25 mouse cellular contexts compared by ENCODE assay signal in genomic region chr11:78074666-78075065, GRCm38 (mm10). TPM values are rescaled to one million over a fixed set of nuclear protein-coding genes. Genes with fewer than 3 reads are reported as not detected.
DNase-seq lines count a peak whose midpoint lies in the region; ATAC-seq and TF ChIP-seq lines count a peak whose summit lies in the region.
"Had no signal": no experiment of that assay in that cellular context is flagged by ENCODE, and none has a peak within 500 bp of the region (broad histone marks: within the 10 kb centered on the region; RNA-seq: fewer than 3 reads in every experiment).

No protein-coding gene starts in this region.

- peak overlapping the region; percentile 95 for H3K4me2 ChIP-seq in liver, embryonic 14.5 days (ENCODE audit: low read depth)
- H3K4me2 ChIP-seq in lung, postnatal 0 days (replicated peaks; ENCODE audit: low read depth, low read length) = no peak overlapping the region
- H3K4me2 ChIP-seq: intestine, embryonic 15.5 days; lung, embryonic 14.5 days; midbrain, embryonic 11.5 days; neural tube, embryonic 13.5 days; stomach, embryonic 15.5 days had no signal

- ATAC-seq in G1E (ENCODE audit: extremely low read depth, insufficient number of reproducible peaks, low FRiP score, poor library complexity, severe bottlenecking) = no peak
- peak; percentile 2 for ATAC-seq in erythroid progenitor cell, adult 5-6 weeks (replicated peaks; ENCODE audit: low FRiP score, poor library complexity, severe bottlenecking)
- ATAC-seq in liver, embryonic 14.5 days (ENCODE audit: insufficient read depth) = no peak
- no peak for ATAC-seq in lung, postnatal 0 days
- ATAC-seq: forebrain, embryonic 14.5 days; hindbrain, postnatal 0 days; Patski had no signal

- H3K4me1 ChIP-seq in heart, embryonic 10.5 days = peaks cover 25% of the 10 kb centered on the region
- peaks cover 74% of the 10 kb centered on the region for H3K4me1 ChIP-seq in G1E (ENCODE audit: insufficient read depth, low read depth, low read length)
- H3K4me1 ChIP-seq in liver, embryonic 14.5 days (replicated peaks; ENCODE audit: control insufficient read depth in 2 of 2, insufficient read depth in 2 of 2, low read length in 1 of 2) = peaks cover 24 to 38% of the 10 kb centered on the region in 2 experiments
- H3K4me1 ChIP-seq in lung, postnatal 0 days (ENCODE audit: insufficient read depth, low read depth, low read length) = peaks cover 3% of the 10 kb centered on the region; the same call in 1 of the 2 replicates
- H3K4me1 ChIP-seq: stomach, embryonic 15.5 days had no signal

- no peak for TF ChIP-seq CTCF in G1E (IDR thresholded peaks at IDR 0.05; ENCODE audit: low read depth, low read length)
- TF ChIP-seq CTCF in liver, embryonic 14.5 days (IDR thresholded peaks at IDR 0.05; ENCODE audit: low read depth) = no peak
- no peak for TF ChIP-seq CTCF in lung, postnatal 0 days (IDR thresholded peaks at IDR 0.05)

- intact Hi-C loops in heart, postnatal 36 days (cut with DNase I) = no loop called here

- 0 out of 2 replicates have a peak overlapping the region, but pooled peaks have one; percentile 1 for H3K4me3 ChIP-seq in heart, embryonic 10.5 days
- H3K4me3 ChIP-seq in G1E (ENCODE audit: low read depth, low read length) = peak overlapping the region; percentile 72; the same call in 1 of the 2 replicates
- peak overlapping the region; percentile 69 to 80 for H3K4me3 ChIP-seq in liver, embryonic 14.5 days (ENCODE audit: insufficient read depth in 1 of 2, low read depth in 2 of 2, low read length in 2 of 2)
- no peak overlapping the region for H3K4me3 ChIP-seq in lung, postnatal 0 days (ENCODE audit: low read depth, low read length)
- H3K4me3 ChIP-seq: hindbrain, embryonic 10.5 days; intestine, embryonic 15.5 days; layer of hippocampus, adult 2 months; neural tube, embryonic 13.5 days; stomach, embryonic 15.5 days had no signal

- no peak for DNase-seq in heart, embryonic 10.5 days (ENCODE audit: low spot score)
- no peak for DNase-seq in heart, postnatal 36 days
- no peak for DNase-seq in G1E (ENCODE audit: low spot score)
- no peak for DNase-seq in liver, embryonic 14.5 days (ENCODE audit: low read depth in 3 of 3, low spot score in 3 of 3)
- no peak for DNase-seq in right cerebral cortex, postnatal 36 days (ENCODE audit: low spot score in 2 of 2)
- no peak for DNase-seq in lung, postnatal 0 days (ENCODE audit: low spot score)
- no peak for DNase-seq in cerebellum, postnatal 36 days
- DNase-seq: adrenal gland, postnatal 10 days; cerebellum, adult 11-12 months; cerebellum, adult 9-11 months; gastrocnemius, postnatal 14 days; kidney, adult 2 months; kidney, postnatal 36 days; left cerebral cortex, postnatal 4 days; lung, embryonic 14.5 days had no signal

- 80% methylated on average over 4 of the region's 4 CpGs for WGBS in heart, embryonic 10.5 days
- WGBS in liver, embryonic 14.5 days (ENCODE audit: insufficient replicate concordance) = 46% methylated on average over 4 of the region's 4 CpGs
- WGBS in lung, postnatal 0 days = 87% methylated on average over 4 of the region's 4 CpGs

- H3K27me3 ChIP-seq in heart, embryonic 10.5 days (ENCODE audit: insufficient read depth, poor library complexity, severe bottlenecking) = no peaks in the 10 kb centered on the region
- no peaks in the 10 kb centered on the region for H3K27me3 ChIP-seq in G1E (ENCODE audit: insufficient read depth, low read length)
- H3K27me3 ChIP-seq in liver, embryonic 14.5 days (ENCODE audit: control insufficient read depth, insufficient read depth, low read length) = no peaks in the 10 kb centered on the region
- no peaks in the 10 kb centered on the region for H3K27me3 ChIP-seq in lung, postnatal 0 days (replicated peaks; ENCODE audit: insufficient read depth, low read length)
- H3K27me3 ChIP-seq: intestine, embryonic 15.5 days; neural tube, embryonic 13.5 days; Patski; stomach, embryonic 15.5 days had no signal

- H3K9ac ChIP-seq in liver, embryonic 14.5 days (replicated peaks) = peak overlapping the region; percentile 90
- no peak overlapping the region for H3K9ac ChIP-seq in lung, postnatal 0 days (replicated peaks; ENCODE audit: low read depth)
- H3K9ac ChIP-seq: intestine, embryonic 15.5 days; lung, embryonic 14.5 days; neural tube, embryonic 13.5 days; stomach, embryonic 15.5 days had no signal

- TF ChIP-seq EP300 in liver, embryonic 14.5 days (IDR thresholded peaks at IDR 0.05; ENCODE audit: low read depth) = no peak
- no peak for TF ChIP-seq EP300 in lung, postnatal 0 days (IDR thresholded peaks at IDR 0.05)

- peaks cover 64% of the 10 kb centered on the region for H3K36me3 ChIP-seq in heart, embryonic 10.5 days
- peaks cover 83% of the 10 kb centered on the region for H3K36me3 ChIP-seq in G1E (replicated peaks)
- peaks cover 30% of the 10 kb centered on the region for H3K36me3 ChIP-seq in liver, embryonic 14.5 days (replicated peaks; ENCODE audit: control insufficient read depth, insufficient read depth, low read depth)
- H3K36me3 ChIP-seq in lung, postnatal 0 days (ENCODE audit: insufficient read depth, low read length) = peaks cover 28% of the 10 kb centered on the region; the same call in 1 of the 2 replicates

- no peaks in the 10 kb centered on the region for H3K9me3 ChIP-seq in heart, embryonic 10.5 days
- no peaks in the 10 kb centered on the region for H3K9me3 ChIP-seq in G1E (replicated peaks)
- no peaks in the 10 kb centered on the region for H3K9me3 ChIP-seq in liver, embryonic 14.5 days (ENCODE audit: control insufficient read depth, low read length)
- no peaks in the 10 kb centered on the region for H3K9me3 ChIP-seq in lung, postnatal 0 days (ENCODE audit: low read length)
- H3K9me3 ChIP-seq: hindbrain, embryonic 10.5 days; intestine, embryonic 15.5 days; neural tube, embryonic 13.5 days; stomach, embryonic 15.5 days had no signal

- H3K27ac ChIP-seq in heart, embryonic 10.5 days = peak overlapping the region; percentile 2; the same call in 1 of the 2 replicates
- H3K27ac ChIP-seq in liver, embryonic 14.5 days = peak overlapping the region; percentile 98
- H3K27ac ChIP-seq in lung, postnatal 0 days (ENCODE audit: low read length) = no peak overlapping the region
- H3K27ac ChIP-seq: hindbrain, embryonic 10.5 days; hindbrain, postnatal 0 days; intestine, embryonic 15.5 days; layer of hippocampus, adult 2 months; neural tube, embryonic 13.5 days; stomach, embryonic 15.5 days had no signal

RNA-seq across cellular contexts. Expression of gene Eral1, which starts 5.5 kb away (rescaled TPM):
- polyA plus RNA-seq in heart, embryonic 10.5 days (2016; fragmentation: Nextera tagmentation; extraction: Ambion mirVana) = 30.7 and 35.6 TPM in 2 replicates
- 10 to 100 TPM; 26.2 to 28.4 TPM for total RNA-seq in heart, postnatal 36 days (2021)
- 60.3 and 65.4 TPM in 2 replicates for total RNA-seq in G1E (2014; fragmentation: Nextera tagmentation)
- total RNA-seq in G1E (2017) = 35.0 and 35.7 TPM in 2 replicates
- polyA plus RNA-seq in G1E (2012) = 5.0 and 8.7 TPM in 2 replicates
- total RNA-seq in erythroid progenitor cell, adult 5-6 weeks (2015; ENCODE audit: low replicate concordance) = 4.0 and 5.0 TPM in 2 replicates
- total RNA-seq in erythroid progenitor cell, adult 5-6 weeks (2017; ENCODE audit: low replicate concordance) = 3.6 and 6.7 TPM in 2 replicates
- 9.8 and 10.2 TPM in 2 replicates for polyA plus RNA-seq in liver, embryonic 14.5 days (2012; rRNA removed)
- 14.9 and 16.6 TPM in 2 replicates for polyA plus RNA-seq in liver, embryonic 14.5 days (2014; fragmentation: Nextera tagmentation; extraction: Ambion mirVana)
- polyA plus RNA-seq in lung, postnatal 0 days (2015; fragmentation: Nextera tagmentation; extraction: Ambion mirVana) = 14.8 and 17.7 TPM in 2 replicates

RNA-seq across cellular contexts. Expression of gene Fam222b, which starts 19.8 kb away (rescaled TPM):
- 24.0 and 25.5 TPM in 2 replicates for polyA plus RNA-seq in heart, embryonic 10.5 days (2016; fragmentation: Nextera tagmentation; extraction: Ambion mirVana)
- 10 to 100 TPM; 11.7 to 12.3 TPM for total RNA-seq in heart, postnatal 36 days (2021)
- total RNA-seq in G1E (2014; fragmentation: Nextera tagmentation) (14.1 and 18.1 TPM in 2 replicates), G1E (2017) (1.5 and 1.9 TPM in 2 replicates)
- polyA plus RNA-seq in G1E (2012) = 28.9 and 30.3 TPM in 2 replicates
- total RNA-seq in erythroid progenitor cell, adult 5-6 weeks (2015; ENCODE audit: low replicate concordance) = 2.9 and 4.3 TPM in 2 replicates
- total RNA-seq in erythroid progenitor cell, adult 5-6 weeks (2017; ENCODE audit: low replicate concordance) = 0.45 and 1.5 TPM in 2 replicates
- 2.5 and 3.1 TPM in 2 replicates for polyA plus RNA-seq in liver, embryonic 14.5 days (2012; rRNA removed)
- polyA plus RNA-seq in liver, embryonic 14.5 days (2014; fragmentation: Nextera tagmentation; extraction: Ambion mirVana) = 3.8 and 4.1 TPM in 2 replicates
- 8.6 and 10.0 TPM in 2 replicates for polyA plus RNA-seq in lung, postnatal 0 days (2015; fragmentation: Nextera tagmentation; extraction: Ambion mirVana)

RNA-seq across cellular contexts. Expression of gene Flot2, which starts 36.9 kb away (rescaled TPM):
- 72.0 and 81.4 TPM in 2 replicates for polyA plus RNA-seq in heart, embryonic 10.5 days (2016; fragmentation: Nextera tagmentation; extraction: Ambion mirVana)
- total RNA-seq in heart, postnatal 36 days (2021) = 10 to 100 TPM; 63.5 to 64.3 TPM
- total RNA-seq in G1E (2014; fragmentation: Nextera tagmentation) (18.0 and 19.4 TPM in 2 replicates), G1E (2017) (20.6 and 21.3 TPM in 2 replicates)
- 13.8 and 15.6 TPM in 2 replicates for polyA plus RNA-seq in G1E (2012)
- 15.1 and 24.7 TPM in 2 replicates for total RNA-seq in erythroid progenitor cell, adult 5-6 weeks (2015; ENCODE audit: low replicate concordance)
- 13.1 and 17.6 TPM in 2 replicates for total RNA-seq in erythroid progenitor cell, adult 5-6 weeks (2017; ENCODE audit: low replicate concordance)
- 17.9 and 18.3 TPM in 2 replicates for polyA plus RNA-seq in liver, embryonic 14.5 days (2012; rRNA removed)
- 16.7 and 20.4 TPM in 2 replicates for polyA plus RNA-seq in liver, embryonic 14.5 days (2014; fragmentation: Nextera tagmentation; extraction: Ambion mirVana)
- 55.6 and 58.3 TPM in 2 replicates for polyA plus RNA-seq in lung, postnatal 0 days (2015; fragmentation: Nextera tagmentation; extraction: Ambion mirVana)

RNA-seq across cellular contexts. Expression of gene Dhrs13, which starts 42.6 kb away (rescaled TPM):
- 14.6 and 16.5 TPM in 2 replicates for polyA plus RNA-seq in heart, embryonic 10.5 days (2016; fragmentation: Nextera tagmentation; extraction: Ambion mirVana)
- 1 to 10 TPM; 3.9 to 5.0 TPM for total RNA-seq in heart, postnatal 36 days (2021)
- 7.2 and 11.0 TPM in 2 replicates for total RNA-seq in G1E (2014; fragmentation: Nextera tagmentation)
- 9.2 and 10.0 TPM in 2 replicates for total RNA-seq in G1E (2017)
- polyA plus RNA-seq in G1E (2012) = 6.9 and 7.9 TPM in 2 replicates
- total RNA-seq in erythroid progenitor cell, adult 5-6 weeks (2015; ENCODE audit: low replicate concordance) = 10.1 and 10.8 TPM in 2 replicates
- 7.1 and 10.8 TPM in 2 replicates for total RNA-seq in erythroid progenitor cell, adult 5-6 weeks (2017; ENCODE audit: low replicate concordance)
- polyA plus RNA-seq in liver, embryonic 14.5 days (2012; rRNA removed) = 8.6 and 9.4 TPM in 2 replicates
- 17.3 and 17.8 TPM in 2 replicates for polyA plus RNA-seq in liver, embryonic 14.5 days (2014; fragmentation: Nextera tagmentation; extraction: Ambion mirVana)
- 9.4 and 9.7 TPM in 2 replicates for polyA plus RNA-seq in lung, postnatal 0 days (2015; fragmentation: Nextera tagmentation; extraction: Ambion mirVana)
